Mouse (Mus musculus) liver, embryonic 13.5 days (tissue): ENCODE measurements around the gene Serpinf1. TPM values are rescaled to one million over a fixed set of nuclear protein-coding genes. Genes with fewer than 3 reads are reported as not detected.

Source experiments
- ATAC-seq: fragments of 200-750 bp; cut with Nextera tagmentation; 2 replicates; pipeline ENCODE4 v1.8.0; 2017; ENCODE audit warnings: low read depth, mild to moderate bottlenecking, moderate number of reproducible peaks, moderate library complexity
- DNase-seq: peaks from one replicate; pipeline ENCODE4 v3.0.0; 2022
- H3K27ac ChIP-seq: fragments of 300-500 bp; sonication (generic); 2 replicates; pipeline ENCODE4 v1.5.1; 2015; ENCODE audit warnings: moderate library complexity, mild to moderate bottlenecking, inconsistent platforms
- H3K27me3 ChIP-seq: fragments of 300-500 bp; sonication (generic); 2 replicates; pipeline ENCODE4 v1.6.1; 2015; ENCODE audit warnings: mild to moderate bottlenecking, inconsistent platforms
- H3K36me3 ChIP-seq: fragments of 300-500 bp; sonication (generic); 2 replicates; pipeline ENCODE4 v1.6.1; 2015; ENCODE audit warnings: mild to moderate bottlenecking, inconsistent platforms
- H3K4me1 ChIP-seq: fragments of 300-500 bp; sonication (generic); replicated peaks from 2 replicates; pipeline ENCODE4 v1.6.1; 2015; ENCODE audit warnings: inconsistent platforms
- H3K4me2 ChIP-seq: fragments of 300-500 bp; sonication (generic); 2 replicates; pipeline ENCODE4 v1.6.1; 2015; ENCODE audit warnings: inconsistent platforms, mild to moderate bottlenecking, moderate library complexity
- H3K4me3 ChIP-seq: fragments of 300-500 bp; sonication (generic); replicated peaks from 2 replicates; pipeline ENCODE4 v1.5.1; 2015; ENCODE audit warnings: mild to moderate bottlenecking, inconsistent platforms
- H3K9ac ChIP-seq: fragments of 300-500 bp; sonication (generic); 2 replicates; pipeline ENCODE4 v1.6.1; 2015; ENCODE audit warnings: mild to moderate bottlenecking, inconsistent platforms
- H3K9me3 ChIP-seq: fragments of 300-500 bp; sonication (generic); replicated peaks from 2 replicates; pipeline ENCODE4 v1.6.1; 2016; ENCODE audit warnings: inconsistent platforms
- WGBS: fragments of 180-500 bp; shearing (Covaris S2); methylation state at CpG from one replicate; pipeline ENCODE4 v1.1.7; 2015; ENCODE audit not compliant: insufficient replicate concordance; 5-methylcytosine and 5-hydroxymethylcytosine counted together
- polyA plus RNA-seq: library from polyadenylated mRNA; unstranded; fragments of >200 nt; fragmentation: Nextera tagmentation; extraction: Ambion mirVana; gene quantifications from 2 replicates; pipeline ENCODE4 v1.2.1, GENCODE M21; 2015

The Serpinf1 gene
- polyA plus RNA-seq, 1 experiment from 2014 or later: 181 TPM

GRCm38 (mm10) chr11:75421375-75422012, 1.0 kb downstream of the Serpinf1 start:
- Histone ChIP-seq H3K27me3 (peaks cover 3% of the 10 kb centered on the region; the same call in 1 of the 2 replicates), H3K36me3 (no peaks in the 10 kb centered on the region; the same call in 1 of the 2 replicates), H3K27ac (no peak overlapping the region), H3K9me3 (no peaks in the 10 kb centered on the region), H3K4me2 (peak overlapping the region; percentile 56), H3K4me1 (peaks cover 20% of the 10 kb centered on the region), H3K4me3 (peak overlapping the region; percentile 50), H3K9ac (peak overlapping the region; percentile 59)
- ATAC-seq (no peak), DNase-seq (no peak)
- 58% methylated on average over 6 of the region's 6 CpGs for WGBS

- ATAC-seq (no peak), DNase-seq (no peak)
- peaks cover 20% of the 10 kb centered on the region for H3K4me1 ChIP-seq
- peak overlapping the region; percentile 50; the same call in 1 of the 2 replicates for H3K4me3 ChIP-seq
- 49% methylated on average over 5 of the region's 5 CpGs for WGBS
- peaks cover 3% of the 10 kb centered on the region; the same call in 1 of the 2 replicates for H3K27me3 ChIP-seq
- no peaks in the 10 kb centered on the region; the same call in 1 of the 2 replicates for H3K36me3 ChIP-seq
- peak overlapping the region; percentile 59; the same call in 1 of the 2 replicates for H3K9ac ChIP-seq
- no peak overlapping the region for H3K27ac ChIP-seq
- peak overlapping the region; percentile 56 for H3K4me2 ChIP-seq
- H3K9me3 ChIP-seq: no peaks in the 10 kb centered on the region
Measured at GRCm38 (mm10) chr11:75420810-75421374, 1.6 kb downstream of the Serpinf1 start.

GRCm38 (mm10) chr11:75420037-75420436, 2.5 kb downstream of the Serpinf1 start:
- peaks cover 21% of the 10 kb centered on the region for H3K4me1 ChIP-seq
- H3K27me3 ChIP-seq: peaks cover 3% of the 10 kb centered on the region; the same call in 1 of the 2 replicates
- WGBS: 65% methylated on average over 7 of the region's 7 CpGs
- DNase-seq: no peak
- H3K9ac ChIP-seq: no peak overlapping the region
- no peak overlapping the region for H3K4me2 ChIP-seq
- no peaks in the 10 kb centered on the region for H3K9me3 ChIP-seq
- H3K27ac ChIP-seq: no peak overlapping the region
- ATAC-seq: no peak
- no peaks in the 10 kb centered on the region; the same call in 1 of the 2 replicates for H3K36me3 ChIP-seq
- no peak overlapping the region for H3K4me3 ChIP-seq

- Histone ChIP-seq H3K27ac (no peak overlapping the region), H3K36me3 (no peaks in the 10 kb centered on the region; the same call in 1 of the 2 replicates), H3K4me1 (peaks cover 13% of the 10 kb centered on the region), H3K9ac (no peak overlapping the region), H3K9me3 (no peaks in the 10 kb centered on the region), H3K27me3 (no peaks in the 10 kb centered on the region), H3K4me2 (no peak overlapping the region), H3K4me3 (no peak overlapping the region)
- DNase-seq (no peak), ATAC-seq (no peak)
- WGBS: 66% methylated on average over 13 of the region's 13 CpGs
Measured at GRCm38 (mm10) chr11:75415994-75416393, 6.5 kb downstream of the Serpinf1 start.

- no peaks in the 10 kb centered on the region; the same call in 1 of the 2 replicates for H3K36me3 ChIP-seq
- ATAC-seq: no peak
- no peak overlapping the region for H3K27ac ChIP-seq
- peaks cover 8% of the 10 kb centered on the region for H3K4me1 ChIP-seq
- no peak overlapping the region for H3K9ac ChIP-seq
- no peak overlapping the region for H3K4me2 ChIP-seq
- H3K4me3 ChIP-seq: no peak overlapping the region
- DNase-seq: no peak
- WGBS: 28% methylated on average over 7 of the region's 7 CpGs
- no peaks in the 10 kb centered on the region for H3K9me3 ChIP-seq
- H3K27me3 ChIP-seq: no peaks in the 10 kb centered on the region
Measured at GRCm38 (mm10) chr11:75415096-75415495, 7.4 kb downstream of the Serpinf1 start.

- ATAC-seq (no peak), DNase-seq (no peak)
- Histone ChIP-seq H3K9ac (no peak overlapping the region), H3K27ac (no peak overlapping the region), H3K9me3 (no peaks in the 10 kb centered on the region), H3K4me3 (no peak overlapping the region), H3K4me1 (peaks cover 5% of the 10 kb centered on the region; the same call in 1 of the 2 replicates), H3K36me3 (peaks cover 7% of the 10 kb centered on the region; the same call in 1 of the 2 replicates), H3K27me3 (no peaks in the 10 kb centered on the region), H3K4me2 (no peak overlapping the region)
- 74% methylated on average over 7 of the region's 7 CpGs for WGBS
Measured at GRCm38 (mm10) chr11:75410591-75410990, 11.9 kb downstream of the Serpinf1 start.

- no peak for ATAC-seq
- Histone ChIP-seq H3K4me3 (no peak overlapping the region), H3K9ac (no peak overlapping the region), H3K27me3 (no peaks in the 10 kb centered on the region), H3K4me1 (no peaks in the 10 kb centered on the region; the same call in 1 of the 2 replicates), H3K4me2 (no peak overlapping the region), H3K9me3 (no peaks in the 10 kb centered on the region), H3K36me3 (peaks cover 7% of the 10 kb centered on the region; the same call in 1 of the 2 replicates), H3K27ac (no peak overlapping the region)
- WGBS: 55% methylated on average over 17 of the region's 17 CpGs
- DNase-seq: no peak
Measured at GRCm38 (mm10) chr11:75409679-75410575, 12.6 kb downstream of the Serpinf1 start.

- no peak for ATAC-seq
- H3K4me3 ChIP-seq: no peak overlapping the region
- peaks cover 7% of the 10 kb centered on the region for H3K4me1 ChIP-seq
- DNase-seq: peak; percentile 42
- no peaks in the 10 kb centered on the region for H3K27me3 ChIP-seq
- no peak overlapping the region for H3K9ac ChIP-seq
- H3K9me3 ChIP-seq: no peaks in the 10 kb centered on the region
- H3K36me3 ChIP-seq: peaks cover 7% of the 10 kb centered on the region; the same call in 1 of the 2 replicates
- H3K27ac ChIP-seq: no peak overlapping the region
- H3K4me2 ChIP-seq: no peak overlapping the region
- WGBS: 32% methylated on average over 3 of the region's 3 CpGs
Measured at GRCm38 (mm10) chr11:75406865-75407264, 15.6 kb downstream of the Serpinf1 start.

- H3K27me3 ChIP-seq: no peaks in the 10 kb centered on the region
- WGBS: 66% methylated on average over 4 of the region's 4 CpGs
- peaks cover 7% of the 10 kb centered on the region for H3K4me1 ChIP-seq
- H3K36me3 ChIP-seq: peaks cover 7% of the 10 kb centered on the region; the same call in 1 of the 2 replicates
- H3K9ac ChIP-seq: no peak overlapping the region
- H3K4me2 ChIP-seq: no peak overlapping the region
- ATAC-seq (no peak), DNase-seq (no peak)
- no peak overlapping the region for H3K4me3 ChIP-seq
- H3K27ac ChIP-seq: no peak overlapping the region
- no peaks in the 10 kb centered on the region for H3K9me3 ChIP-seq
Measured at GRCm38 (mm10) chr11:75406104-75406503, 16.4 kb downstream of the Serpinf1 start.

- Histone ChIP-seq H3K27ac (no peak overlapping the region), H3K4me3 (no peak overlapping the region), H3K9ac (no peak overlapping the region), H3K36me3 (peaks cover 7% of the 10 kb centered on the region; the same call in 1 of the 2 replicates), H3K9me3 (no peaks in the 10 kb centered on the region), H3K4me1 (peaks cover 7% of the 10 kb centered on the region), H3K27me3 (no peaks in the 10 kb centered on the region), H3K4me2 (no peak overlapping the region)
- no peak for DNase-seq
- WGBS: 74% methylated on average over 6 of the region's 6 CpGs
- ATAC-seq: no peak
Measured at GRCm38 (mm10) chr11:75404801-75405200, 17.7 kb downstream of the Serpinf1 start.
